Mouse (Mus musculus) spleen, adult 2 months (tissue): ENCODE results near the gene Smpdl3b. TPM values are rescaled to one million over a fixed set of nuclear protein-coding genes. Genes with fewer than 3 reads are reported as not detected.
A peak's percentile ranks its signal among the peaks of the same experiment; 100 is the strongest.
"Not testable (repeated sequence)": the region's sequence is repeated elsewhere in the genome, so short reads cannot be mapped to it uniquely, and the experiment has no call there.

Source experiments
- DNase-seq, 2 experiments: peaks; one replicate each; pipeline versions ENCODE4 v3.0.0 to v3.0.0-alpha.2; 2012 to 2021; ENCODE audit warnings: low spot score in 2 of 2, low read depth in 1 of 2
- H3K27ac ChIP-seq: fragments of 200-500 bp; 2 replicates; pipeline ENCODE4 v1.5.1; 2012; ENCODE audit warnings: low read length, inconsistent platforms; ENCODE audit not compliant: insufficient read depth
- H3K27me3 ChIP-seq: fragments of 200-500 bp; 2 replicates; pipeline ENCODE4 v1.6.1; 2012; ENCODE audit warnings: mild to moderate bottlenecking, moderate library complexity, low read length, inconsistent platforms; ENCODE audit not compliant: control insufficient read depth, insufficient read depth
- H3K36me3 ChIP-seq: fragments of 200-500 bp; 2 replicates; pipeline ENCODE4 v1.6.1; 2012; ENCODE audit warnings: mild to moderate bottlenecking, low read length, inconsistent platforms; ENCODE audit not compliant: control insufficient read depth, insufficient read depth
- H3K4me1 ChIP-seq: fragments of 200-500 bp; 2 replicates; pipeline ENCODE4 v1.6.1; 2011; ENCODE audit warnings: inconsistent platforms; ENCODE audit not compliant: control insufficient read depth, insufficient read depth, insufficient read length
- H3K4me3 ChIP-seq: fragments of 200-500 bp; 2 replicates; pipeline ENCODE4 v1.5.1; 2011; ENCODE audit warnings: mild to moderate bottlenecking, inconsistent platforms; ENCODE audit not compliant: insufficient read depth, insufficient read length; ENCODE audit errors: extremely low read depth
- CTCF ChIP-seq: fragments of 200-500 bp; IDR thresholded peaks from 2 replicates; pipeline ENCODE4 v1.5.1; 2011; ENCODE audit warnings: mild to moderate bottlenecking, inconsistent platforms; ENCODE audit not compliant: insufficient read depth, insufficient read length, insufficient replicate concordance; ENCODE audit errors: extremely low read depth
- POLR2A ChIP-seq: fragments of 200-500 bp; IDR thresholded peaks from 2 replicates; pipeline ENCODE4 v1.6.1; 2011; ENCODE audit warnings: low read depth, low read length, inconsistent platforms
- WGBS: fragments of 180-500 bp; shearing (Covaris S2); methylation state at CpG from one replicate; pipeline ENCODE4 v1.1.7; 2018; 5-methylcytosine and 5-hydroxymethylcytosine counted together
- polyA plus RNA-seq: library from polyadenylated mRNA; depleted of rRNA; stranded (reverse); fragments of >200 nt; gene quantifications from 2 replicates; pipeline ENCODE4 v1.2.3, GENCODE M21; 2012

Smpdl3b gene
- polyA plus RNA-seq, 1 experiment = 1.5 TPM

DNA sequence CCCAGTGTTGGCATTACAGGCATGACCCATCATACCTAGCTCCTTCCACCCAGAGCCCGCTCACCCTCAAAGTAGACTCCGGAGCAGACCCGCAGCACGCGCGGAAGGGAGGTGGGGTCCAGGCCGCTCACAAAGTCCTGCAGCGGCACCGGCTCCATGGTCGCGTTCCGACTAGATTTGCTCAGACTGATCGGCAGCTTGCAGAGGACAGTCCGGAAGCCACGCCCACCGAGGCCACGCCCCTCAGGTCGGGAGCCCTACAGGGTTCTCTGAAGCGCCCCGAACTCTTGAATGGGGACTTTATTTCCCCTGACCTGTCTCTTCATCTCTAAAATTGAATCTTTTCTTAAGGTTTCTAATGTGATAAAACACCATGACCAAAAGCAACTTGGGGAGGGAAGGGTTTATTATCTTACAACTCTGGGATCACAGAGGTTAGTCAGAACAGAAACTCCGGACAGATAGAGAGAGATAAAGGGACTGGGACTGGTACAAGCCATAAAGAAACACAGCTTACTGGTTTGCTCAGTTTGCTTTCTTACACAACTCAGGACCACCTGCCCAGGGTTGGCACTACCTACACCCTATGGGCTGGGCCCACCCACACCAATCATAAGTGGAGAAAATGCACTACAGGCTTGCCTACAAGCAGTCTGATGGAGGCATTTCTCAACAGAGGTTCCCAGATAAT is 39.3 kb upstream of the Smpdl3b start, which contains the start of gene Themis2:
TSS of gene Themis2 (minus strand) at position 192 of the 691 bp plus-strand sequence.
- 2% methylated on average over 21 of the region's 21 CpGs for WGBS
- Histone ChIP-seq H3K27me3 (no peaks in the 10 kb centered on the region), H3K4me3 (peak within 1 kb of the TSS; percentile 90), H3K27ac (peak within 1 kb of the TSS; percentile 85), H3K4me1 (peaks cover 7% of the 10 kb centered on the region; the same call in 1 of the 2 replicates), H3K36me3 (peaks cover 8% of the 10 kb centered on the region)
- no peak for TF ChIP-seq CTCF
- peak; percentile 96 for TF ChIP-seq POLR2A
- DNase-seq = peak; percentile 67 to 97

DNA sequence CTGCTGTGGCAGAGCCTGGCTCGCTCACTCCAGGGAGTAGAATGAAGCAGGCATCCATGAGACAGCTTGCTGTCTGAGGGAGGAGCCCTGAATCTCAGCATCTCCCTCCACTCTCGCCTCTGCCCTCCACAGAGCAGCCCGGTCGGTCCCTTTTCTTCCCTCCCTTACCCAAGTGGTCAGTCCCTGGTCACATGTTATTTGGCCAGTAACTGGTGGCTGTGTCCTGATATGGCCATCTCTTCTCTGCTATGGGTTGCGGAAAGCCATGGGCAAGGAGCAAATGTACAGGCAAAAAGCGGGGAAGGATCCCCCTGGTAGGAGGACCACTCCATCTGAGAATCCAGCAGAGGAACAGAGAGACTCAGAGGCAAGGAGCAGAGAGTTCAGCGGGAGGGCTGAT is 38.1 kb upstream of the Smpdl3b start:
- DNase-seq = no peak
- Histone ChIP-seq H3K4me1 (peaks cover 5% of the 10 kb centered on the region; the same call in 1 of the 2 replicates), H3K27ac (peak overlapping the region; percentile 85), H3K27me3 (no peaks in the 10 kb centered on the region), H3K36me3 (peaks cover 11% of the 10 kb centered on the region), H3K4me3 (peak overlapping the region; percentile 90)
- WGBS = 57% methylated on average over 7 of the region's 7 CpGs
- TF ChIP-seq CTCF = no peak
- TF ChIP-seq POLR2A = no peak

DNA sequence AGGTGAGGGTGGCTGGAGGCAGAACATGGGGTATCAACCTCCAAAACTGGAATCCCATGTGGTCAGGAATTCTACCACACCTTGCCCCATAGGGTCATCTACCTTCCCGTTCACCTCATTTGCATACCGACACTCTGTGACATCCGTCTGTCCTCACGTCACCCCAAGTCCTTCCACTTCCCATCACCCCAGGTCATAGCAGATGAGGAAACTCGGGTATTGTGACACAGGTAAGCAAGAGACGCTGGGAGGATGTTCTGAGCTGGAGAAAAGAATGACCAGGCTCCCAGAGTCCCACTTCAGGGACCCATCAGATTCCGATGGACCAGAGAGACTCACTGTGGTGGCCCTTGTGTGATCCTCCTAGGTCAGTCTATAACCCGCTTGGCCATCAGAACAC is 37.7 kb upstream of the Smpdl3b start:
- Histone ChIP-seq H3K36me3 (peaks cover 11% of the 10 kb centered on the region), H3K4me3 (peak overlapping the region; percentile 90), H3K27ac (peak overlapping the region; percentile 85), H3K27me3 (no peaks in the 10 kb centered on the region), H3K4me1 (peaks cover 5% of the 10 kb centered on the region; the same call in 1 of the 2 replicates)
- 34% methylated on average over 8 of the region's 8 CpGs for WGBS
- TF ChIP-seq CTCF = no peak
- peak; percentile 54 for TF ChIP-seq POLR2A
- peak; percentile 61 to 63 for DNase-seq

DNA sequence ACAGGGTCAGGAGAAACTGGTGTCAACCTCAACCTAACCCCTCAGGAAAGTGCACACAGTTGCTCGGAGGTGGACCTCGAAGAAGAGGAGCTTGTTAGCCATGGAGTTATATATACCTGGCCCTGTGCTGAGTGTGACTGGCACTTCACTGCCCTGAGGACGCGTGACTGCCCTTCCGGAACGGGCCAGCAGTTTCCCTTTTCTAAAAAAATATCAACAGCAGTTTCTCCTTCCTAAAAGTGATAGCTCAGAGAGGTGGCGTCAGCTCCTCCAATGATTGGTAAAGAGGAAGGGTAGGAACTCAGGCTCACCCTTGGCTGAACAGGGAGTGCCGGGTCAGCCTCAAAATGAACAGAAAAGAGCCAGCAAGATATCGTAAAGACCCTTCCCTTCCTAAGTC is 37.0 kb upstream of the Smpdl3b start:
- TF ChIP-seq POLR2A (no peak), CTCF (no peak)
- Histone ChIP-seq H3K4me3 (peak overlapping the region; percentile 90; the same call in 1 of the 2 replicates), H3K4me1 (peaks cover 5% of the 10 kb centered on the region; the same call in 1 of the 2 replicates), H3K27me3 (no peaks in the 10 kb centered on the region), H3K27ac (peak overlapping the region; percentile 85), H3K36me3 (peaks cover 19% of the 10 kb centered on the region)
- 11% methylated on average over 9 of the region's 9 CpGs for WGBS
- DNase-seq = peak in 1 of 2 experiments; percentile 71

DNA sequence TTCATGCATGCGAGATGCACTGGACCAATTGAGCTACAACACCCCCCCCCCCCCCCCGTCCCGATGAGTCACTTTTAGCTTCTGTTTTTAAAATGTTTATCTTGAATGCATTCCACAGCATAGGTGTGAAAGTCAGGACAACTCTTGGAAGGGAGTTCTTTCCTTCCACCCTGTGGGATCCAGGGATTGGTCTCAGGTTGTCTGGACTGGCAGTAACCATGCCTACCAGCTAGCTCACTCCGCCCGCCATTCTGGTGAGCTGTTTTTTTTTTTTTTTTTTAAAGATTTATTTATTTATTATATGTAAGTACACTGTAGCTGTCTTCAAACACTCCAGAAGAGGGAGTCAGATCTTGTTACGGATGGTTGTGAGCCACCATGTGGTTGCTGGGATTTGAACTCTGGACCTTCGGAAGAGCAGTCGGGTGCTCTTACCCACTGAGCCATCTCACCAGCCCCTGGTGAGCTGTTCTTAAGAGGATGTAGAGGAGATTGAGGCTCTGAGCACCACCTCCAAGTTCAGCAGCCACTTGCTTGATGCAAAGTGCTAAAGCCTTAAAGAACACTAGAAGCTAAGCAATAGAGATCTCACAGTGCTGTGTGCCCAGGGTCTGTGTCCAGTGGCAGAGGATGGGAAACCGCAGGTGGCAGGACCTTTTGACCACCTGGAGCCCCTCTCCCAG is 36.4 kb upstream of the Smpdl3b start:
- not testable (repeated sequence) for DNase-seq, H3K4me1 ChIP-seq, H3K27me3 ChIP-seq
- Histone ChIP-seq H3K4me3 (peak overlapping the region; percentile 90; the same call in 1 of the 2 replicates), H3K36me3 (peaks cover 20% of the 10 kb centered on the region), H3K27ac (peak overlapping the region; percentile 85)
- WGBS = 69% methylated on average over 8 of the region's 9 CpGs

DNA sequence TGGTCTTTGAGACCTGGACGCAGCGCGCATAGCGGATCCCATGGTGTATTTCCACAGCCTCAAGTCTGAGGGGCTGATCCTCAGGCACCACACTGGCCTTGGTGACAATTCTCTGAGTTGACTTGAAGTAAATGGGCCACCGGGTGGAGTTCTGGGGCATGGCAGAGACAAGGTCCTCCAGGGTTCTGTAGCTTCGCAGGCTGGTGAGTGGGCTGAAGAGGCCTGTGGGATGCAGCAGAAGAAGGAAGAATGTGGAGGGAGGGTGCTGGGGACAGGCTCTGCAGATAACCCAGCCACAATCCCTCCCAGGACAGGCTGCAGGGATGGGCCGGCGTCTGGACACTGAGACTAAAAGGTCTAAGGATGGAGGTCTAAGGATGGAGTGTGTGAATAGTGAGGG is 32.7 kb upstream of the Smpdl3b start:
- Histone ChIP-seq H3K27me3 (no peaks in the 10 kb centered on the region), H3K4me3 (no peak overlapping the region), H3K36me3 (peaks cover 37% of the 10 kb centered on the region), H3K4me1 (peaks cover 3% of the 10 kb centered on the region; the same call in 1 of the 2 replicates), H3K27ac (no peak overlapping the region)
- TF ChIP-seq CTCF (peak; percentile 8; the same call in 1 of the 2 replicates), POLR2A (no peak)
- no peak for DNase-seq
- WGBS = 94% methylated on average over 8 of the region's 8 CpGs

DNA sequence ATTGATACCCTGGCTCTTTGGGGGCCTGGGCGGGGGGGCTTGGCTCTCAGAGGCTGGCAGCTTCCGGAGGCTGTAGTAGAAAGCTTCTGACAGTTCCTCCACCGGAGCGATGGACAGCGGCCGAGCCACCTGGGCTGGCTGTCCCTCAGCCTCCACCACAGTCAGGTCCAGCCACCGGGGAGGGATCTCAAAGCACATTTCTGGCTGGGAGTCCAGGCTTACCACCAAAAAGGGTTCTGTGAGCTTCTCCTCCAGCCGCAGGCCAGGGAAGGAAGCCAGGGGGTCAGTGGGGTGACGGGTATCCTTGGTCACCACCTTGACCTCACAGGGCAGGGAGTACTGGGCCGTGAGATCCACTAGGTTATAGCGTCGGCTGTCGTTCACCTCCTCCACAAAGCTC is 28.2 kb upstream of the Smpdl3b start:
- H3K27ac ChIP-seq = no peak overlapping the region
- DNase-seq = no peak
- 98% methylated on average over 13 of the region's 13 CpGs for WGBS
- peaks cover 46% of the 10 kb centered on the region for H3K36me3 ChIP-seq
- TF ChIP-seq POLR2A = no peak
- TF ChIP-seq CTCF = no peak
- no peak overlapping the region for H3K4me3 ChIP-seq
- no peaks in the 10 kb centered on the region for H3K27me3 ChIP-seq
- H3K4me1 ChIP-seq = peaks cover 9% of the 10 kb centered on the region; the same call in 1 of the 2 replicates
